Mouse (Mus musculus): ENCODE measurements at regions not wholly inside any gene's neighbourhood (a gene's known extent, or its start where the extent isn't known, plus 50 kb on each side); places are given as distances from the start of the nearest gene placed in this dataset.

- no peak for DNase-seq (ENCODE audit: low spot score in 2 of 2)
Measured at GRCm38 (mm10) chr7:70769655-70770054, 403.1 kb upstream of the Nr2f2 start.

- DNase-seq (ENCODE audit: low spot score in 2 of 2): no peak
Measured at GRCm38 (mm10) chr7:70767697-70768096, 401.2 kb upstream of the Nr2f2 start.

GRCm38 (mm10) chr7:70756676-70757075, 390.1 kb upstream of the Nr2f2 start:
- no peak for DNase-seq (ENCODE audit: low spot score in 2 of 2)

GRCm38 (mm10) chr7:70754826-70755225, 388.3 kb upstream of the Nr2f2 start:
- no peak for DNase-seq (ENCODE audit: low spot score in 2 of 2)

GRCm38 (mm10) chr7:70752802-70753218, 386.3 kb upstream of the Nr2f2 start:
- no peak for DNase-seq (ENCODE audit: low spot score in 2 of 2)

GRCm38 (mm10) chr7:70748884-70749283, 382.3 kb upstream of the Nr2f2 start:
- no peak for DNase-seq (ENCODE audit: low spot score in 2 of 2)

- DNase-seq (ENCODE audit: low spot score in 2 of 2): no peak
Measured at GRCm38 (mm10) chr7:70748345-70748744, 381.8 kb upstream of the Nr2f2 start.

GRCm38 (mm10) chr7:70744296-70744695, 377.8 kb upstream of the Nr2f2 start:
- DNase-seq (ENCODE audit: low spot score in 2 of 2): no peak

- no peak for DNase-seq (ENCODE audit: low spot score in 2 of 2)
Measured at GRCm38 (mm10) chr7:70735591-70735990, 369.1 kb upstream of the Nr2f2 start.

GRCm38 (mm10) chr7:70733501-70733900, 367.0 kb upstream of the Nr2f2 start:
- DNase-seq (ENCODE audit: low spot score in 2 of 2): no peak

- DNase-seq (ENCODE audit: low spot score in 2 of 2): no peak
Measured at GRCm38 (mm10) chr7:70729896-70730295, 363.4 kb upstream of the Nr2f2 start.

GRCm38 (mm10) chr7:70718149-70718765, 351.7 kb upstream of the Nr2f2 start:
- DNase-seq (ENCODE audit: low spot score in 2 of 2): no peak

- DNase-seq (ENCODE audit: low spot score in 2 of 2): no peak
Measured at GRCm38 (mm10) chr7:70717608-70718007, 351.1 kb upstream of the Nr2f2 start.

GRCm38 (mm10) chr7:70716811-70717458, 350.4 kb upstream of the Nr2f2 start:
- no peak for DNase-seq (ENCODE audit: low spot score in 2 of 2)

GRCm38 (mm10) chr7:70712141-70712540, 345.6 kb upstream of the Nr2f2 start:
- DNase-seq (ENCODE audit: low spot score in 2 of 2): no peak

GRCm38 (mm10) chr7:70706281-70706680, 339.7 kb upstream of the Nr2f2 start:
- no peak for DNase-seq (ENCODE audit: low spot score in 2 of 2)

- DNase-seq (ENCODE audit: low spot score in 2 of 2): no peak
Measured at GRCm38 (mm10) chr7:70703784-70704183, 337.2 kb upstream of the Nr2f2 start.

- DNase-seq (ENCODE audit: low spot score in 2 of 2): no peak
Measured at GRCm38 (mm10) chr7:70700461-70700860, 333.9 kb upstream of the Nr2f2 start.

GRCm38 (mm10) chr7:70699391-70699790, 332.9 kb upstream of the Nr2f2 start:
- DNase-seq (ENCODE audit: low spot score in 2 of 2): no peak

GRCm38 (mm10) chr7:70698986-70699385, 332.5 kb upstream of the Nr2f2 start:
- no peak for DNase-seq (ENCODE audit: low spot score in 2 of 2)

GRCm38 (mm10) chr7:70692160-70692559, 325.6 kb upstream of the Nr2f2 start:
- DNase-seq (ENCODE audit: low spot score in 2 of 2): no peak

GRCm38 (mm10) chr7:70690845-70691244, 324.3 kb upstream of the Nr2f2 start:
- DNase-seq (ENCODE audit: low spot score in 2 of 2): no peak

- DNase-seq (ENCODE audit: low spot score in 2 of 2): no peak
Measured at GRCm38 (mm10) chr7:70669065-70669464, 302.5 kb upstream of the Nr2f2 start.

Measured in adrenal gland, postnatal 4 days (tissue).